Mouse (Mus musculus) erythroid progenitor cell, adult 5-6 weeks (primary cell): ENCODE data around the gene Pard3. TPM values are rescaled to one million over a fixed set of nuclear protein-coding genes. Genes with fewer than 3 reads are reported as not detected.
"Not testable (repeated sequence)": the region's sequence is repeated elsewhere in the genome, so short reads cannot be mapped to it uniquely, and the experiment has no call there.

Source experiments
- ATAC-seq: replicated peaks from 2 replicates; pipeline ENCODE4 v1.8.0; 2016; ENCODE audit warnings: moderate number of reproducible peaks, mild to moderate bottlenecking, moderate TSS enrichment, inconsistent platforms; ENCODE audit not compliant: poor library complexity, low FRiP score, severe bottlenecking
- total RNA-seq, 2 experiments: library from RNA; stranded (forward) in 1 of 2; stranded (reverse) in 1 of 2; fragments of 150-400 nt in 1 of 2; fragments of 186-747, 209-891 nt in 1 of 2; gene quantifications; 2 replicates each; pipeline versions ENCODE4 v1.2.3 to v1.2.4; 2015 to 2017; ENCODE audit warnings: low replicate concordance in 2 of 2

Pard3 gene
- total RNA-seq, 2 experiments from 2014 or later, result 0.15 TPM; not detected in 1

GRCm38 (mm10) chr8:127169361-127169760 is 105.7 kb downstream of the Pard3 start:
- ATAC-seq, result no peak

DNA sequence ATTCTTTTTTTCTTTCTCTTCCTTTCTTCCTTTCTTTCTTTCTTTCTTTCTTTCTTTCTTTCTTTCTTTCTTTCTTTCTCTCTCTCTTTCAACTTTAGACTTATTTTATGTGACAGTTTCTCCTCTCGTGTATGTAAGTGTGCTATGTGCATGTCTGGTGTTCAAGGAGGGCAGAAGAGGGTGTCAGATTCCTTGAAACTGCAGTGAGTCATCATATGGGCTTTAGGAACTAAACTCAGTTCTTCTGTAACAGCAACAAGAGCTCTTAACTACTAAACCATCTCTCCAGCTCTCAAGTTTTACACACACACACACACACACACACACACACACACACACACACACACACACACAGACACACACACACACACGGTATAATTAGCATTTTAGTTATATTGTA is 106.7 kb downstream of the Pard3 start:
- ATAC-seq, result not testable (repeated sequence)

- no peak for ATAC-seq
These were observed 107.2 kb downstream of the Pard3 start for GRCm38 (mm10) chr8:127170930-127171329.

GRCm38 (mm10) chr8:127173483-127173882 is 109.8 kb downstream of the Pard3 start:
- no peak for ATAC-seq

DNA sequence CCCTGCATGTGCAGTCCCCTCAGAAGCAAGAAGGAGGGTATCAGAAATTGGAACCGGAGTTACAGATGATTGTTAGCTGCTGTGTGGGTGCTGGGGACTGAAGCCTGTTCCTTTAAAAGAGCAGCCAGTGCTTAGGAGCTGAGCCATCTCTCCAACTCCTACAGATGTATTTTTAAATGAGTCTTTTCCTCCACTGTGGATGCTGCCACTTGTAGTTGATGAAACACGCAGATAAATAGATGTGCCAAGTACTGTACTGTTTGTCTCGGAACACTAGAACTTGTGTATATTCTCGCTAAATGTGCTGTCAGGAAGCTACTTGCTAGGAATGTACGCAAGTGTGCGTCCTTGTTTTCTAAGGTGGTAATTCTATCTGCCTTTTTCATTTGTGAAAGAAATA is 110.7 kb downstream of the Pard3 start:
- no peak for ATAC-seq

- no peak for ATAC-seq
These were observed 111.6 kb downstream of the Pard3 start for GRCm38 (mm10) chr8:127175160-127175836.

GRCm38 (mm10) chr8:127178634-127179033 is 114.9 kb downstream of the Pard3 start:
- ATAC-seq, result no peak

DNA sequence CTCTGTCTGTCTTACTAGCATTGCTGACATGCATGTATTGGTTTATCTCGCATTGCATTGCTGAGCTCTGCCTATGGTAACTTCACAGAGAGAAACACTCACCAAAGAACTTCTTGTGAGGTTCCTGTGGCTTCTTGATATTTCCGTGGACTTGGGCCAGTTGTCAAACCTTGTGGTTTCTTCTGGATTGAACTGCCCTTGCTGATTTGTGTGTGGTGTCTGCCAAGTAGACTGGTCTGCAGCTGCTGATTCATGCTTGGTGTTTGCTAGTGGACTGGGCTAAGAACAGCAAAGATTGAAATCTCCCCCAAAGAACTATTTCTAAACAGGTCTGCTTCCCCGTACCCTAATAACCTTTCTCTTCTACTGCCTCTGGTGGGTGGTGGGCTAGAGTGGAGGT is 117.6 kb downstream of the Pard3 start:
- no peak for ATAC-seq

DNA sequence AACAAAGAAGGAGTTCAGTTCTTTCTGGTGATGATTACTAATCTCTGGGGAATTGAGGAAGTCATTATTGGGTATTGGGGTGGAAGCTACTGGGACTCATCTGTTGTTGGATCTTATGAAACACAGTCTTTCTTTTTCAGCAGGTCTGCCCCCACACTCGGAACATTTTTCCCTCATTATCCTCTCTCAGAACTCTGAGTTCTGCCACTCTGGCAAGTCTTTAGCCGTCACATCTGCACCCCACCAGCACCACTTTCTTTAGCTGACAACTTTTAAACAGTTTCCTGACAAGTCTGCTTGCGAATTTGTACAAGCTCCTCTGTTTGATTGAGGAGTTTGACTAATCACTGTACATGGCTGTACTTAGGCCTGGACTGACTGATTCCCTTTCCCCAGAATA is 118.4 kb downstream of the Pard3 start:
- ATAC-seq, result no peak

- no peak for ATAC-seq
These were observed 119.8 kb downstream of the Pard3 start for GRCm38 (mm10) chr8:127183533-127183932.

GRCm38 (mm10) chr8:127184025-127184424 is 120.3 kb downstream of the Pard3 start:
- no peak for ATAC-seq

DNA sequence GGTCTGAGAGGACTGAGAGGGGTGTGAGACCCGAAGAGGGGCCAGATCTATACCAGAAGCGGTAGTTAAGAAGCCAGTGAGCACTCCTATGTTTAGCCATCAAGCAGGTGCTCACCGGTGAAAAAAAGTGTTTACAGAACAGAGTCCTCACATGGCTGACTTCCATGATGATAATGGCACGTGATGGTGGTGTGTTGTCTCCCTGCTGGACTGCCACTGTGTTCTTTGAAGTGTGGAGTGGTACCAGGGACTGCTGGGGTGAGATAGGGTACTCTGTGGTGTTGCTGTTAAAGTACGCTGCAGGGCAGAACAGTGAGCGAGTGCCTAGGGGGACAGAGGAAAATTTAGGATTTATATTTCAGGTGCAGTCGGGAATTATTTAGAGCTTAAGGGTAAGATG is 122.2 kb downstream of the Pard3 start:
- no peak for ATAC-seq

GRCm38 (mm10) chr8:127188671-127189070 is 125.0 kb downstream of the Pard3 start:
- ATAC-seq, result no peak

GRCm38 (mm10) chr8:127190350-127190749 is 126.7 kb downstream of the Pard3 start:
- ATAC-seq, result no peak

DNA sequence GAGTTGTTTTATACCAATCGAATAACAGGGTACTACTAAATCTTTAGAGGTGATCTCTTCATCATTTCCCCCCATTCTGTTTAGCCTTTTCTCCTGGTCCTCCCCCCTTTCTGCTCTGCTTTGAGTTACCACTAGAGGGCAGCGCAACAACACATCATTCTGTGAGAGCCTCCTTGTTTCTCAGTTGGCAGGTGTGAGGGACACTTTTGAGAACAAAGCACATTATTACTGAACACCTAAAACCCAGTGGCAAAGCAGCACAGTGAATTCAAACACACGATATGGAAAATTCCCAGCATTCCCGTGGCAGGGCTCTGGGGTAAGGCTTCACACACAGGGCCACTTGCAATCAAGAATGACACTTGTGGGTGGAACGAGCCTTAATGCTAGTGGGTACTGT is 127.7 kb downstream of the Pard3 start:
- ATAC-seq, result no peak

DNA sequence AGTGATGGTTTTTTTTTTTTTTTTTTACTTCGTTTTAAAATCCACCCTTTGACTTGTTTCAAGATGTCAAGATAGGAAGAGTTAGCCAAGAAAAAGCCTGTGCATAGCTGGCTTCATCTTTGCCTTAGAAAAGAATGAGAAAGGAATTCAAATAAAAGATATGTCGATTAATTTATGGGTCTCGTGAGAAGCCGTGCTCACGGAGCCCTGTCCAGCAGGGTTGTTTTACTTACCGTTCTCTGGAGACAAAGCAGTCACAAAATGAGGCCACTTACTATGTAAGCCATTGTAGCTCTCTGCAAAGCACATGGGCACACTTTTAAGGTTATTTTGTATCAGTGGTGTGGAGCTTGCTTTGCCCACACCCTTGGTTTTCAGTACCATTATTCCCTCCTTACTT is 128.1 kb downstream of the Pard3 start:
- ATAC-seq, result no peak

DNA sequence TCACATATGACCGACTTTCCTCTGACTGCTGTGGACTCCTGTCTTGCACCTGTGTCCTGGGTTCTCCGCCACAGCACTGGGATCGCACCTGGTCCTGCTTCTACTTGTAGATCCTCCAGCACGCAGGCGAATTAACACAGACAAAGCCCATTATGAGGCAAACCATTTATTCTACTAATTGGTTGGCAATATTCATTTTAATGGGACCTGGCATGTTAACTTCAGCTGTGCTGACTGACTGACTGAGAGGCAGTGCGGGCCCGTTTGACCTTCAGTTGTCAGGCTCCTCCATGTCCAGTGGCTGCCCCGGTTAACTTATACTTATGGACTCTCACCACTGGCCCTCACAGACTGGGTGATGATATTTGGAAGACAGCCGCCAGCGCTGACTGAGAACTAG is 128.6 kb downstream of the Pard3 start:
- ATAC-seq, result no peak

- no peak for ATAC-seq
These were observed 129.7 kb downstream of the Pard3 start for GRCm38 (mm10) chr8:127193375-127193774.

GRCm38 (mm10) chr8:127194786-127195407 is 131.2 kb downstream of the Pard3 start:
- no peak for ATAC-seq

DNA sequence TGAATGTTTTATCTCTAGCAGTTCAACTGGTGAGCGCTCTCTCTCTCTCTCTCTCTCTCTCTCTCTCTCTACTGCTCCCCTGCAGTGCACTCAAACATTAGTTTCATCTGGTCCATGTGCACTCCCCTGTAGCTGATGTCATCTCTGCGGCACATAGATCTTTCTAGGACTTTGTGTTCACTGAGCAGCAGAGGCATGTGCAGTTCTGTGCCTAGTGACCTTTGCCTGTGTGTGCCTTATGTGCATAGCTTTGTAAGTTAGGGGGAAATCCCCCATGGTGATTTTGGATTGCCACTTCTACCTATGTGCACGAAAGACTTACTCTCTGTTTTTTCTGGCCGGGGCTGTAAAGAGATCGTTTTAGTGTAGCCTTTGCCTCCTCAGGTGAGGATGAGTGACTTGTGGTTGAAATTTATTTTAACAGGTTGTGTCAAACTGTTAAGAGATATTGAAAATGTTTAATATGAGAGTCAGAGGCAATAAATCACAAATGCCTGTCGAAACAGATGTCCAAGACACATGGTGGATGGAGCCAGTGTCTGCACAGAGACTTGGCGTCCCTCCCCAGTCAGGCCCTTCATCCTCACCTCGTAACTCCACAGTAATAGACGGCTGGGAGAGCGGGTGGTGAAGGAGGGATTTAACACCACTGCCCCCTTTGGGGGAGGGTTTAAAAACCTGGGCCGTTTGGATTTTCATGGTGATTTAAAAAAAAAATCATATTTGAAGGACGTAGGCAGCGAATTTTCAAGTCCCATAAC is 133.0 kb downstream of the Pard3 start:
- no peak for ATAC-seq

DNA sequence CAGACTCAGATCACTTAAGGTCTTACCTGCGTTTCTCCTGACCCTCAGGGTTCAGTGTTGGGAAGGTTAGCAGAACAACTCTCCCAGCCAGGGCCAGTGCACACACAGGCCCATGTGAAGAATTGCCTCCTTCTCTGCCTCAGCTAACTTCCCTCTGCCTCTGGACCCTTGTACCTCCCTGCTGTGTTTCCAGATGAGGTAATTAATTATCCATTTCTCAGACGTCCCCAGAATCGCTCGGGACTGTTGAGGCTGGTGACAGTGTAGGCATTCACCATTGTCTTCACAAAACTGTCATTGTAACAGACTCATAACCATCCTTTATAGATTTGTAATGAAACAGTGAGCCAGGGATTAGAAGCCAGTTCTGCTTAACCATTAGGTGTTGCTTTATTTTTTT is 143.8 kb downstream of the Pard3 start:
- no peak for ATAC-seq
